Mouse (Mus musculus) forebrain, postnatal 0 days (tissue): ENCODE data around the gene Tdgf1. TPM values are rescaled to one million over a fixed set of nuclear protein-coding genes. Genes with fewer than 3 reads are reported as not detected.
A peak's percentile ranks its signal among the peaks of the same experiment; 100 is the strongest.

Source experiments
- ATAC-seq: fragments of 200-750 bp; cut with Nextera tagmentation; 2 replicates; pipeline ENCODE4 v1.8.0; 2017; ENCODE audit warnings: mild to moderate bottlenecking, moderate library complexity
- DNase-seq: peaks from one replicate; pipeline ENCODE4 v3.0.0-alpha.2; 2015
- H3K27ac ChIP-seq: fragments of 300-500 bp; sonication (generic); 2 replicates; pipeline ENCODE4 v1.5.1; 2014; ENCODE audit warnings: low read depth, mild to moderate bottlenecking, antibody characterized with exemption, low read length, moderate library complexity, mixed read lengths
- H3K27me3 ChIP-seq: fragments of 300-500 bp; sonication (generic); 2 replicates; pipeline ENCODE4 v1.6.1; 2014; ENCODE audit warnings: mild to moderate bottlenecking, low read length, mixed read lengths; ENCODE audit not compliant: insufficient read depth
- H3K36me3 ChIP-seq: fragments of 300-500 bp; sonication (generic); 2 replicates; pipeline ENCODE4 v1.6.1; 2014; ENCODE audit warnings: mild to moderate bottlenecking, moderate library complexity; ENCODE audit not compliant: insufficient read depth
- H3K4me1 ChIP-seq: fragments of 300-500 bp; sonication (generic); 2 replicates; pipeline ENCODE4 v1.6.1; 2014; ENCODE audit warnings: antibody characterized with exemption; ENCODE audit not compliant: insufficient read depth
- H3K4me2 ChIP-seq: fragments of 300-500 bp; sonication (generic); 2 replicates; pipeline ENCODE4 v1.6.1; 2014; ENCODE audit warnings: low read depth, mild to moderate bottlenecking, moderate library complexity
- H3K4me3 ChIP-seq: fragments of 300-500 bp; sonication (generic); 2 replicates; pipeline ENCODE4 v1.5.1; 2014; ENCODE audit warnings: low read depth, low read length, mixed read lengths
- H3K9ac ChIP-seq: fragments of 300-500 bp; sonication (generic); 2 replicates; pipeline ENCODE4 v1.6.1; 2014; ENCODE audit warnings: mild to moderate bottlenecking
- H3K9me3 ChIP-seq: fragments of 300-500 bp; sonication (generic); 2 replicates; pipeline ENCODE4 v1.6.1; 2016; ENCODE audit warnings: low read length
- CTCF ChIP-seq: sonication (generic); IDR thresholded peaks from 2 replicates; pipeline ENCODE4 v1.5.1; 2016; ENCODE audit warnings: antibody characterized with exemption, control low read depth, low read depth
- WGBS: fragments of 180-500 bp; shearing (Covaris S2); extraction: QIAGEN DNeasy Blood & Tissue Kit; methylation state at CpG from one replicate; pipeline ENCODE4 v1.1.7; 2014; 5-methylcytosine and 5-hydroxymethylcytosine counted together
- microRNA-seq, 2 experiments: library from miRNA; unstranded; fragments of <30 nt; microRNA quantifications; one replicate each; pipeline ENCODE4; 2016
- polyA plus RNA-seq: library from polyadenylated mRNA; unstranded; fragments of >200 nt; fragmentation: Nextera tagmentation; extraction: Ambion mirVana; gene quantifications from 2 replicates; pipeline ENCODE4 v1.2.1, GENCODE M21; 2015
- total RNA-seq: library from RNA; depleted of rRNA; stranded (reverse); fragments of >200 nt; gene quantifications from 2 replicates; pipeline ENCODE4 v1.2.3, GENCODE M21; 2014; rRNA removed

Tdgf1 gene
- total and polyA plus RNA-seq, 2 experiments from 2014 or later, result 0.12 TPM; not detected in 1

DNA sequence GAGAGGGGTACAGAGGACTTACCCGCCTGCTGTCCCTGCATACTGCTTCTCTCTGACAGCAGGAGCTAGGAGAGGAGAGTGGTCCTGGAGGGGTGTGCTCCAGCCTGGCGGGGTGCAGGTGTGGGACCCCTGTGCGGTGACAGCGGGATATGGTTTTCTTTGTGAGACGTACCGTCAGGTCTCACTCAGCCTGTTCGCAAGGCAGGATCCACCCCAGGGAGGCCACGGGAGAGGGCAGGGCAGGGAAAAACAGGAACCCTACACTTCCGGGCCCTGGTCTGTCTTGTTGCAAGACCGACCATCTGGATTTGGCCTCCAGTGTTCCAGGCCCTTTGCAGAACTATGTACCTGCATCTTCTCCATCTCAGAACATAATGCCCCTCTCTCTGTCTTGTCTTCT, 52.5 kb downstream of the Tdgf1 start:
- no peak for DNase-seq
- Histone ChIP-seq H3K27me3 (no peaks in the 10 kb centered on the region), H3K4me1 (no peaks in the 10 kb centered on the region), H3K4me3 (no peak overlapping the region), H3K9ac (no peak overlapping the region), H3K27ac (no peak overlapping the region), H3K9me3 (no peaks in the 10 kb centered on the region), H3K4me2 (no peak overlapping the region), H3K36me3 (no peaks in the 10 kb centered on the region)
- 66% methylated on average over 10 of the region's 10 CpGs for WGBS
- TF ChIP-seq CTCF, result no peak
- no peak for ATAC-seq

DNA sequence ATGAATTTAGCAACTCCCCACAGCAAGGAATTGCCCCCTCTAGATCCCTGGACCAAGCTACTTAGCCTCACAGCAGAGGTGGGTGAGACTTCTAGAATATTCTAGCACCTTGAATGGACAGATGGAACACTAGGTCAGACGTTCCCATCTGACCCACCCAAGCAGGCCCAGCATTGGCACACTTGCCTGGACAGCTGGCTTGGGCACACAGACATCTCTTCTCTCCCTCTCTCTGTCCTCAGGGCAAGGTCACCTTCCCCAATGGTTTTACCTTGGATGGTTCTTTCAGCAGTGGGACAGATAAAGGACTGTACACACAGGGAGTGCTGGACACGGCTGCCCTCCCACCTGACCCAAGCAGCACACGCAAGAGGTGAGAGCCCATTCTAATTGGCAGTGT, 53.4 kb downstream of the Tdgf1 start:
- H3K9me3 ChIP-seq, result no peaks in the 10 kb centered on the region
- no peak for TF ChIP-seq CTCF
- H3K36me3 ChIP-seq, result no peaks in the 10 kb centered on the region
- no peak overlapping the region for H3K27ac ChIP-seq
- H3K9ac ChIP-seq, result no peak overlapping the region
- 79% methylated on average over 3 of the region's 3 CpGs for WGBS
- H3K4me2 ChIP-seq, result no peak overlapping the region
- no peaks in the 10 kb centered on the region for H3K27me3 ChIP-seq
- DNase-seq (no peak), ATAC-seq (no peak)
- no peaks in the 10 kb centered on the region for H3K4me1 ChIP-seq
- H3K4me3 ChIP-seq, result no peak overlapping the region

- Histone ChIP-seq H3K36me3 (no peaks in the 10 kb centered on the region), H3K4me1 (no peaks in the 10 kb centered on the region), H3K27me3 (no peaks in the 10 kb centered on the region), H3K9me3 (no peaks in the 10 kb centered on the region), H3K9ac (no peak overlapping the region), H3K4me3 (no peak overlapping the region), H3K27ac (no peak overlapping the region), H3K4me2 (no peak overlapping the region)
- no peak for TF ChIP-seq CTCF
- WGBS, result 86% methylated on average over 12 of the region's 12 CpGs
- DNase-seq (no peak), ATAC-seq (no peak)
Observed at GRCm38 (mm10) chr9:110891077-110891828, 54.7 kb downstream of the Tdgf1 start.

- Histone ChIP-seq H3K9ac (no peak overlapping the region), H3K36me3 (no peaks in the 10 kb centered on the region), H3K4me3 (no peak overlapping the region), H3K4me2 (no peak overlapping the region), H3K9me3 (no peaks in the 10 kb centered on the region), H3K27ac (no peak overlapping the region), H3K4me1 (no peaks in the 10 kb centered on the region), H3K27me3 (no peaks in the 10 kb centered on the region)
- WGBS, result 14% methylated on average over 21 of the region's 21 CpGs
- TF ChIP-seq CTCF, result peak; percentile 42
- DNase-seq (no peak), ATAC-seq (no peak)
Observed at GRCm38 (mm10) chr9:110890026-110890783, 55.8 kb downstream of the Tdgf1 start.

Small RNAs within 50 kb of the gene (microRNA-seq; reads per million reads assigned to microRNA genes)
- gene Gm24269, result 0 reads per million in 2 experiments

Other genes with a start within 250 kb of the Tdgf1 start
- 0.69 and 0.76 TPM in 2 replicates for gene Myl3, start 204.3 kb downstream of the Tdgf1 start, total RNA-seq
- gene Myl3, start 204.3 kb downstream of the Tdgf1 start, polyA plus RNA-seq, result 0.99 and 1.1 TPM in 2 replicates
- gene Pth1r, start 199.0 kb downstream of the Tdgf1 start, total RNA-seq, result 11.4 and 14.2 TPM in 2 replicates
- 7.8 and 8.7 TPM in 2 replicates for gene Pth1r, start 199.0 kb downstream of the Tdgf1 start, polyA plus RNA-seq
- gene Prss42, start 148.0 kb downstream of the Tdgf1 start, total RNA-seq, result not detected in 2 replicates
- gene Prss42, start 148.0 kb downstream of the Tdgf1 start, polyA plus RNA-seq, result not detected in 2 replicates
- not detected in 2 replicates for gene Prss44, start 132.2 kb downstream of the Tdgf1 start, total RNA-seq
- not detected in 2 replicates for gene Prss44, start 132.2 kb downstream of the Tdgf1 start, polyA plus RNA-seq
- gene Prss43, start 119.5 kb downstream of the Tdgf1 start, total RNA-seq, result not detected in 2 replicates
- gene Prss43, start 119.5 kb downstream of the Tdgf1 start, polyA plus RNA-seq, result 0.10 TPM in 1 of 2 replicates, not detected in the other
- gene Prss45, start 111.6 kb downstream of the Tdgf1 start, total RNA-seq, result 0.38 and 0.71 TPM in 2 replicates
- 0.26 TPM in 1 of 2 replicates, not detected in the other for gene Prss45, start 111.6 kb downstream of the Tdgf1 start, polyA plus RNA-seq
- not detected in 2 replicates for gene Prss46, start 101.7 kb downstream of the Tdgf1 start, total RNA-seq
- 0.12 TPM in 1 of 2 replicates, not detected in the other for gene Prss46, start 101.7 kb downstream of the Tdgf1 start, polyA plus RNA-seq
- 0.24 TPM in 1 of 2 replicates, not detected in the other for gene Prss50, start 88.2 kb downstream of the Tdgf1 start, total RNA-seq
- gene Prss50, start 88.2 kb downstream of the Tdgf1 start, polyA plus RNA-seq, result 0.54 and 0.63 TPM in 2 replicates
- 3.8 and 4.6 TPM in 2 replicates for gene Als2cl, start 66.3 kb downstream of the Tdgf1 start, total RNA-seq
- 0.49 and 1.6 TPM in 2 replicates for gene Als2cl, start 66.3 kb downstream of the Tdgf1 start, polyA plus RNA-seq
- 2.5 and 5.3 TPM in 2 replicates for gene Tmie, start 66.0 kb downstream of the Tdgf1 start, total RNA-seq
- 2.3 and 4.0 TPM in 2 replicates for gene Tmie, start 66.0 kb downstream of the Tdgf1 start, polyA plus RNA-seq
- 0.54 TPM in 1 of 2 replicates, not detected in the other for gene Fam240a, start 29.3 kb downstream of the Tdgf1 start, total RNA-seq
- 0.58 TPM in 1 of 2 replicates, not detected in the other for gene Fam240a, start 29.3 kb downstream of the Tdgf1 start, polyA plus RNA-seq
- 0.14 and 0.23 TPM in 2 replicates for gene Lrrc2, start 5.4 kb upstream of the Tdgf1 start, total RNA-seq
- gene Lrrc2, start 5.4 kb upstream of the Tdgf1 start, polyA plus RNA-seq, result 0.42 and 0.96 TPM in 2 replicates
- gene Rtp3, start 44.4 kb upstream of the Tdgf1 start, total RNA-seq, result not detected in 2 replicates
- gene Rtp3, start 44.4 kb upstream of the Tdgf1 start, polyA plus RNA-seq, result not detected in 2 replicates
- gene Ltf, start 73.1 kb upstream of the Tdgf1 start, total RNA-seq, result 5.3 TPM in 1 of 2 replicates, not detected in the other
- 0.71 and 0.74 TPM in 2 replicates for gene Ltf, start 73.1 kb upstream of the Tdgf1 start, polyA plus RNA-seq
- gene Ccrl2, start 111.4 kb upstream of the Tdgf1 start, total RNA-seq, result 0.19 and 0.77 TPM in 2 replicates
- gene Ccrl2, start 111.4 kb upstream of the Tdgf1 start, polyA plus RNA-seq, result 0.99 and 1.3 TPM in 2 replicates
- gene Lrrfip2, start 171.4 kb upstream of the Tdgf1 start, total RNA-seq, result 29.2 and 41.7 TPM in 2 replicates
- 36.0 and 38.9 TPM in 2 replicates for gene Lrrfip2, start 171.4 kb upstream of the Tdgf1 start, polyA plus RNA-seq